Mouse (Mus musculus) bone marrow, adult 2 months (tissue): Measurements from ENCODE around the gene 1190005I06Rik.

Experiments
- CTCF ChIP-seq: fragments of 200-500 bp; IDR thresholded peaks from 2 replicates; pipeline ENCODE4 v1.5.1; 2011; ENCODE audit warnings: low read length, control low read depth; ENCODE audit not compliant: control insufficient read depth, insufficient read depth
- POLR2A ChIP-seq: fragments of 200-500 bp; IDR thresholded peaks from 2 replicates; pipeline ENCODE4 v1.6.1; 2011; ENCODE audit warnings: low read depth, mild to moderate bottlenecking, control low read depth, low read length, borderline replicate concordance; ENCODE audit not compliant: control insufficient read depth

- TF ChIP-seq CTCF = peak; percentile 59
- peak; percentile 36; the same call in 1 of the 2 replicates for TF ChIP-seq POLR2A
Observed at GRCm38 (mm10) chr8:120572534-120572933, 74.9 kb downstream of the 1190005I06Rik start.
